Mouse (Mus musculus) ES-Bruce4 (cell line): ENCODE measurements around the gene Jmjd4.

ENCODE experiments used
- CTCF ChIP-seq: IDR thresholded peaks from one replicate; pipeline ENCODE4 v1.8.1; 2011; ENCODE audit warnings: low read depth, low read length
- POLR2A ChIP-seq: IDR thresholded peaks from one replicate; pipeline ENCODE4 v1.8.1; 2011; ENCODE audit warnings: low read length; ENCODE audit not compliant: insufficient read depth

DNA sequence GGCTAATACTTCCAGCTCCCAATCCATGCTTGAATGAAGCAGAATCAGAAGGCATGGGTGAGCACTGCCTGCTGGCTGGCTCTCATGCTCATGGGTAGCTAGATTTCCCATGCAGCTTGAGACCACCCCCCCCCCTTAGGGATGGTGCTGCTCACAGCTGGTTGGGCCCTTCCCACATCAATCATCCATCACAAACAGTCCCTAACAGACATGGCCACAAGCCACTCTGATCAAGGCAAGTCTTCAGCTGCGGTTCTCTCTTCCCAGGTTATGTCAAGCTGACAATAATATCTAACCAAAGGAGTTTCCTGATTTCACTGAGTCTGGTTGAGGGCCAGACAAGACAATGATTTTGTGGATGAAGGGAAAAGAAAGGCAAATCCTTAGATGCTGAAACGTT lies 49.0 kb upstream of the Jmjd4 start:
- TF ChIP-seq CTCF (no peak), POLR2A (no peak)
